Mouse (Mus musculus) stomach, postnatal 0 days (tissue): ENCODE measurements around the gene Pdzrn3. TPM values are rescaled to one million over a fixed set of nuclear protein-coding genes. Genes with fewer than 3 reads are reported as not detected.

ENCODE experiments used
- ATAC-seq: fragments of 200-750 bp; cut with Nextera tagmentation; 2 replicates; pipeline ENCODE4 v1.8.0; 2017; ENCODE audit not compliant: low FRiP score, low TSS enrichment
- DNase-seq: peaks from one replicate; pipeline ENCODE4 v3.0.0-alpha.2; 2016; ENCODE audit warnings: low spot score
- H3K27ac ChIP-seq: fragments of 300-500 bp; sonication (generic); replicated peaks from 2 replicates; pipeline ENCODE4 v1.5.1; 2014; ENCODE audit warnings: mild to moderate bottlenecking, control low read depth
- H3K27me3 ChIP-seq: fragments of 300-500 bp; sonication (generic); 2 replicates; pipeline ENCODE4 v1.6.1; 2014; ENCODE audit warnings: low read length; ENCODE audit not compliant: control insufficient read depth, insufficient read depth
- H3K36me3 ChIP-seq: fragments of 300-500 bp; sonication (generic); 2 replicates; pipeline ENCODE4 v1.6.1; 2014; ENCODE audit warnings: low read length, mixed read lengths; ENCODE audit not compliant: control insufficient read depth, insufficient read depth
- H3K4me1 ChIP-seq: fragments of 300-500 bp; sonication (generic); replicated peaks from 2 replicates; pipeline ENCODE4 v1.6.1; 2014; ENCODE audit warnings: antibody characterized with exemption; ENCODE audit not compliant: control insufficient read depth, insufficient read depth
- H3K4me2 ChIP-seq: fragments of 300-500 bp; sonication (generic); replicated peaks from 2 replicates; pipeline ENCODE4 v1.6.1; 2014; ENCODE audit warnings: low read depth, mild to moderate bottlenecking, control low read depth, moderate library complexity
- H3K4me3 ChIP-seq: fragments of 300-500 bp; sonication (generic); 2 replicates; pipeline ENCODE4 v1.5.1; 2014; ENCODE audit warnings: low read depth, low read length, control low read depth
- H3K9ac ChIP-seq: fragments of 300-500 bp; sonication (generic); 2 replicates; pipeline ENCODE4 v1.6.1; 2014; ENCODE audit warnings: mild to moderate bottlenecking, low read length, control low read depth, mixed read lengths
- H3K9me3 ChIP-seq: fragments of 300-500 bp; sonication (generic); 2 replicates; pipeline ENCODE4 v1.6.1; 2016; ENCODE audit warnings: low read length; ENCODE audit not compliant: control insufficient read depth
- CTCF ChIP-seq: IDR thresholded peaks from 2 replicates; pipeline ENCODE4 v1.5.1; 2016; ENCODE audit warnings: antibody characterized with exemption, low read depth, mild to moderate bottlenecking, moderate library complexity
- EP300 ChIP-seq: optimal IDR thresholded peaks from 2 replicates; pipeline ENCODE3; 2016; ENCODE audit warnings: antibody characterized with exemption
- WGBS: fragments of 180-500 bp; shearing (Covaris S2); extraction: QIAGEN DNeasy Blood & Tissue Kit; methylation state at CpG from one replicate; pipeline ENCODE4 v1.1.7; 2014; 5-methylcytosine and 5-hydroxymethylcytosine counted together
- polyA plus RNA-seq: library from polyadenylated mRNA; unstranded; fragments of >200 nt; fragmentation: Nextera tagmentation; extraction: Ambion mirVana; gene quantifications from 2 replicates; pipeline ENCODE4 v1.2.1, GENCODE M21; 2015

The Pdzrn3 gene
- polyA plus RNA-seq, 1 experiment from 2014 or later = 5.1 TPM

- Histone ChIP-seq H3K4me3 (no peak overlapping the region), H3K27ac (no peak overlapping the region), H3K36me3 (no peaks in the 10 kb centered on the region), H3K9me3 (no peaks in the 10 kb centered on the region), H3K4me2 (no peak overlapping the region), H3K9ac (no peak overlapping the region), H3K27me3 (no peaks in the 10 kb centered on the region), H3K4me1 (no peaks in the 10 kb centered on the region)
- DNase-seq (no peak), ATAC-seq (no peak)
- TF ChIP-seq EP300 (no peak), CTCF (no peak)
- 64% methylated on average over 5 of the region's 5 CpGs for WGBS
Observed at GRCm38 (mm10) chr6:101236641-101237246, 141.0 kb downstream of the Pdzrn3 start.

DNA sequence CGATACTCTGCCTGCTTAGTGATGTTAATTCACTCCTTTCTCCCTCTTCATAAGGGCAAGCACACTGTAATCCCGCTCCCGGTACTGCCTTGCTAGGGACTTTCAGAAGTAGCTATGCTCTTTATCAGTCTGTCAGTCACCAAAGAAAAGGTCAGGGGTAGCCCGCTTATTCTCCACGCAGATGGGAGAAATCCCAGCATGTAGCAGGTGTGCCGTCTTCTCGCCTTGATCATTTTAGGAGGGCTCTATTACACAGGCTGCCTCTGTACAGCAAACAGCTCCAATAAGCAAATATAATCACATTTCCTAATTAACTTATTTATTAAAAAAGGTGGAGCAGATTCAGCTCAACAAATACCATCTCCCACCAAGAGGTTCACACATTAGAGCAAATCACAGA, 141.5 kb downstream of the Pdzrn3 start:
- ATAC-seq (no peak), DNase-seq (no peak)
- TF ChIP-seq CTCF (no peak), EP300 (no peak)
- Histone ChIP-seq H3K9me3 (no peaks in the 10 kb centered on the region), H3K4me2 (no peak overlapping the region), H3K27me3 (no peaks in the 10 kb centered on the region), H3K4me1 (no peaks in the 10 kb centered on the region), H3K4me3 (no peak overlapping the region), H3K36me3 (no peaks in the 10 kb centered on the region), H3K27ac (no peak overlapping the region), H3K9ac (no peak overlapping the region)
- WGBS = 83% methylated on average over 7 of the region's 7 CpGs

- no peak for TF ChIP-seq CTCF
- no peak for DNase-seq
- Histone ChIP-seq H3K27me3 (no peaks in the 10 kb centered on the region), H3K36me3 (no peaks in the 10 kb centered on the region), H3K4me2 (no peak overlapping the region), H3K4me3 (no peak overlapping the region), H3K4me1 (no peaks in the 10 kb centered on the region), H3K9me3 (no peaks in the 10 kb centered on the region), H3K27ac (no peak overlapping the region), H3K9ac (no peak overlapping the region)
- ATAC-seq = no peak
- WGBS = 46% methylated on average over 10 of the region's 10 CpGs
Observed at GRCm38 (mm10) chr6:101234349-101234748, 143.3 kb downstream of the Pdzrn3 start.

DNA sequence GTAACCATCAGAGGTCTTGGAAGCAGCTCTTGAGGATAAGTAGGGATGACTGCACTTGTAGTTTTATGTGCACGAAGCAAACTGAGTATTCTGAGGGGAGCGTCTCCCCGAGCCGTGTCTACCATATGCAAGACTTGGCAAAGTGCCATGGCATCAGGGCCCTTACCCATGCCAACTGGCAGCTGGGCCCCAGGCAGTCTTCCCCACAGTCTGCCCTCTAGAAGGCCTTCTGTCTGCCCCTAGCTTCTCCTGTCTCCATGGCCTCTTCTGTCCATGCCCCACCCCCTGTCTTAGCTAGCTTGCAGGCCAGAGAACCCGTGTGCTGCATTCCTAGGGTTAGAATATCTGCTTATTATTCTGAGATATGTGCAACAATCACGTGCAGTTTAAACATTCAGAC, 144.0 kb downstream of the Pdzrn3 start:
- ATAC-seq = no peak
- Histone ChIP-seq H3K4me2 (no peak overlapping the region), H3K36me3 (no peaks in the 10 kb centered on the region), H3K27me3 (no peaks in the 10 kb centered on the region), H3K4me3 (no peak overlapping the region), H3K9ac (no peak overlapping the region), H3K27ac (no peak overlapping the region), H3K9me3 (no peaks in the 10 kb centered on the region), H3K4me1 (no peaks in the 10 kb centered on the region)
- no peak for DNase-seq
- WGBS = 55% methylated on average over 6 of the region's 6 CpGs
- TF ChIP-seq EP300 = no peak
- TF ChIP-seq CTCF = no peak

GRCm38 (mm10) chr6:101227294-101227855, 150.3 kb downstream of the Pdzrn3 start:
- H3K27ac ChIP-seq = no peak overlapping the region
- no peaks in the 10 kb centered on the region for H3K4me1 ChIP-seq
- H3K4me3 ChIP-seq = no peak overlapping the region
- 69% methylated on average over 8 of the region's 8 CpGs for WGBS
- H3K9ac ChIP-seq = no peak overlapping the region
- no peak overlapping the region for H3K4me2 ChIP-seq
- H3K9me3 ChIP-seq = no peaks in the 10 kb centered on the region
- no peaks in the 10 kb centered on the region for H3K36me3 ChIP-seq
- no peaks in the 10 kb centered on the region for H3K27me3 ChIP-seq
- no peak for DNase-seq
- TF ChIP-seq CTCF = no peak
- TF ChIP-seq EP300 = no peak
- ATAC-seq = no peak

- Histone ChIP-seq H3K9me3 (no peaks in the 10 kb centered on the region), H3K36me3 (no peaks in the 10 kb centered on the region), H3K27me3 (no peaks in the 10 kb centered on the region), H3K9ac (no peak overlapping the region), H3K4me1 (0 out of 2 replicates have a peak, but pooled peaks cover 2% of the 10 kb centered on the region), H3K27ac (no peak overlapping the region), H3K4me2 (no peak overlapping the region), H3K4me3 (no peak overlapping the region)
- TF ChIP-seq CTCF (peak; percentile 58), EP300 (no peak)
- ATAC-seq (no peak), DNase-seq (no peak)
- 63% methylated on average over 3 of the region's 3 CpGs for WGBS
Observed at GRCm38 (mm10) chr6:101220307-101220706, 157.4 kb downstream of the Pdzrn3 start.
